Mouse (Mus musculus): ENCODE data around the gene Nup188.

GRCm38 (mm10) chr2:30384814-30385213 lies 98.6 kb downstream of the Nup188 start:
- TF ChIP-seq POLR2A (IDR thresholded peaks at IDR 0.05; ENCODE audit: low read depth, low read length) (no peak), CTCF (IDR thresholded peaks at IDR 0.05; ENCODE audit: borderline replicate concordance, insufficient read depth, low read length) (no peak)

Measured in embryonic fibroblast, embryonic 13.5 days (primary cell).